Mouse (Mus musculus): ENCODE measurements around the gene Dhx38. TPM values are rescaled to one million over a fixed set of nuclear protein-coding genes. Genes with fewer than 3 reads are reported as not detected.

The Dhx38 gene
- polyA plus RNA-seq, 1 experiment from 2014 or later: 17.2 TPM

- Histone ChIP-seq H3K4me1 (replicated peaks) (no peaks in the 10 kb centered on the region), H3K9ac (no peak overlapping the region), H3K27me3 (no peaks in the 10 kb centered on the region), H3K4me3 (no peak overlapping the region), H3K9me3 (no peaks in the 10 kb centered on the region), H3K4me2 (no peak overlapping the region), H3K36me3 (peaks cover 9% of the 10 kb centered on the region; the same call in 1 of the 2 replicates), H3K27ac (replicated peaks) (no peak overlapping the region)
- WGBS: 86% methylated on average over 9 of the region's 9 CpGs
- ATAC-seq (ENCODE audit: low FRiP score, low read depth): no peak
Observed at GRCm38 (mm10) chr8:109590901-109591300, 25.2 kb upstream of the Dhx38 start.

- H3K9ac ChIP-seq: no peak overlapping the region
- no peaks in the 10 kb centered on the region for H3K9me3 ChIP-seq
- H3K4me3 ChIP-seq: no peak overlapping the region
- no peaks in the 10 kb centered on the region for H3K36me3 ChIP-seq
- no peak for ATAC-seq (ENCODE audit: low FRiP score, low read depth)
- WGBS: 70% methylated on average over 7 of the region's 7 CpGs
- no peaks in the 10 kb centered on the region for H3K27me3 ChIP-seq
- no peaks in the 10 kb centered on the region for H3K4me1 ChIP-seq (replicated peaks)
- H3K4me2 ChIP-seq: no peak overlapping the region
- no peak overlapping the region for H3K27ac ChIP-seq (replicated peaks)
Observed at GRCm38 (mm10) chr8:109586972-109587504, 21.4 kb upstream of the Dhx38 start.

GRCm38 (mm10) chr8:109585652-109586051 is 20.0 kb upstream of the Dhx38 start:
- Histone ChIP-seq H3K27ac (replicated peaks) (no peak overlapping the region), H3K27me3 (no peaks in the 10 kb centered on the region), H3K36me3 (no peaks in the 10 kb centered on the region), H3K4me1 (replicated peaks) (no peaks in the 10 kb centered on the region), H3K4me2 (no peak overlapping the region), H3K9ac (no peak overlapping the region), H3K9me3 (no peaks in the 10 kb centered on the region), H3K4me3 (no peak overlapping the region)
- ATAC-seq (ENCODE audit: low FRiP score, low read depth): no peak

GRCm38 (mm10) chr8:109584830-109585229 is 19.2 kb upstream of the Dhx38 start:
- H3K4me1 ChIP-seq (replicated peaks): no peaks in the 10 kb centered on the region
- ATAC-seq (ENCODE audit: low FRiP score, low read depth): no peak
- H3K9ac ChIP-seq: no peak overlapping the region
- 93% methylated on average over 3 of the region's 3 CpGs for WGBS
- H3K27ac ChIP-seq (replicated peaks): no peak overlapping the region
- H3K4me2 ChIP-seq: no peak overlapping the region
- H3K9me3 ChIP-seq: no peaks in the 10 kb centered on the region
- H3K27me3 ChIP-seq: no peaks in the 10 kb centered on the region
- H3K36me3 ChIP-seq: no peaks in the 10 kb centered on the region
- no peak overlapping the region for H3K4me3 ChIP-seq

GRCm38 (mm10) chr8:109584293-109584692 is 18.6 kb upstream of the Dhx38 start:
- H3K9ac ChIP-seq: no peak overlapping the region
- WGBS: 88% methylated on average over 4 of the region's 4 CpGs
- no peaks in the 10 kb centered on the region for H3K36me3 ChIP-seq
- no peak overlapping the region for H3K4me3 ChIP-seq
- H3K4me1 ChIP-seq (replicated peaks): no peaks in the 10 kb centered on the region
- no peaks in the 10 kb centered on the region for H3K9me3 ChIP-seq
- no peak overlapping the region for H3K4me2 ChIP-seq
- no peak for ATAC-seq (ENCODE audit: low FRiP score, low read depth)
- no peaks in the 10 kb centered on the region for H3K27me3 ChIP-seq
- no peak overlapping the region for H3K27ac ChIP-seq (replicated peaks)

- no peaks in the 10 kb centered on the region for H3K9me3 ChIP-seq
Observed at GRCm38 (mm10) chr8:109578900-109579301, 13.2 kb upstream of the Dhx38 start, which contains the start of gene Hp. TSS of gene Hp (minus strand) at chr8:109579172.

GRCm38 (mm10) chr8:109576311-109576710 is 10.7 kb upstream of the Dhx38 start:
- Histone ChIP-seq H3K9me3 (no peaks in the 10 kb centered on the region), H3K27me3 (no peaks in the 10 kb centered on the region), H3K27ac (replicated peaks) (no peak overlapping the region), H3K4me1 (replicated peaks) (no peaks in the 10 kb centered on the region), H3K4me2 (no peak overlapping the region), H3K36me3 (no peaks in the 10 kb centered on the region), H3K9ac (no peak overlapping the region), H3K4me3 (no peak overlapping the region)
- ATAC-seq (ENCODE audit: low FRiP score, low read depth): no peak
- WGBS: 79% methylated on average over 4 of the region's 4 CpGs

More at GRCm38 (mm10) chr8:109578900-109579301, 13.2 kb upstream of the Dhx38 start, which contains the start of gene Hp:
- H3K36me3 ChIP-seq: no peaks in the 10 kb centered on the region
- no peaks in the 10 kb centered on the region for H3K4me1 ChIP-seq (replicated peaks)
- 72% methylated on average over 8 of the region's 8 CpGs for WGBS
- H3K27ac ChIP-seq (replicated peaks): no peak within 1 kb of the TSS
- no peak within 1 kb of the TSS for H3K9ac ChIP-seq
- no peak within 1 kb of the TSS for H3K4me2 ChIP-seq
- no peak for ATAC-seq (ENCODE audit: low FRiP score, low read depth)
- H3K4me3 ChIP-seq: no peak within 1 kb of the TSS
- H3K27me3 ChIP-seq: no peaks in the 10 kb centered on the region

GRCm38 (mm10) chr8:109571139-109571538 is 5.5 kb upstream of the Dhx38 start:
- Histone ChIP-seq H3K9me3 (no peaks in the 10 kb centered on the region), H3K36me3 (no peaks in the 10 kb centered on the region), H3K27me3 (no peaks in the 10 kb centered on the region), H3K9ac (no peak overlapping the region), H3K27ac (replicated peaks) (no peak overlapping the region), H3K4me1 (replicated peaks) (peaks cover 7% of the 10 kb centered on the region), H3K4me2 (no peak overlapping the region), H3K4me3 (no peak overlapping the region)
- 91% methylated on average over 12 of the region's 12 CpGs for whole genome bisulfite sequencing
- ATAC-seq (ENCODE audit: low FRiP score, low read depth): no peak

- peak overlapping the region; percentile 87 for H3K27ac ChIP-seq (replicated peaks)
- WGBS: 7% methylated on average over 10 of the region's 10 CpGs
- peaks cover 25% of the 10 kb centered on the region for H3K36me3 ChIP-seq
- H3K9me3 ChIP-seq: no peaks in the 10 kb centered on the region
- peak overlapping the region; percentile 74 for H3K4me3 ChIP-seq
- peaks cover 22% of the 10 kb centered on the region for H3K4me1 ChIP-seq (replicated peaks)
- ATAC-seq (ENCODE audit: low FRiP score, low read depth): no peak
- H3K9ac ChIP-seq: peak overlapping the region; percentile 80
- peak overlapping the region; percentile 79 for H3K4me2 ChIP-seq
- no peaks in the 10 kb centered on the region for H3K27me3 ChIP-seq
Observed at GRCm38 (mm10) chr8:109564766-109565165, 895 bp downstream of the Dhx38 start.

- WGBS: 78% methylated on average over 2 of the region's 2 CpGs
- ATAC-seq (ENCODE audit: low FRiP score, low read depth): no peak
- Histone ChIP-seq H3K9ac (no peak overlapping the region), H3K4me1 (replicated peaks) (peaks cover 22% of the 10 kb centered on the region), H3K4me2 (no peak overlapping the region), H3K9me3 (no peaks in the 10 kb centered on the region), H3K36me3 (peaks cover 33% of the 10 kb centered on the region), H3K4me3 (no peak overlapping the region), H3K27me3 (no peaks in the 10 kb centered on the region), H3K27ac (replicated peaks) (no peak overlapping the region)
Observed at GRCm38 (mm10) chr8:109563881-109564280, 1.8 kb downstream of the Dhx38 start.

GRCm38 (mm10) chr8:109551663-109552062 is 14.0 kb downstream of the Dhx38 start:
- Histone ChIP-seq H3K4me2 (no peak overlapping the region), H3K36me3 (peaks cover 90% of the 10 kb centered on the region), H3K27ac (replicated peaks) (no peak overlapping the region), H3K4me3 (no peak overlapping the region), H3K9me3 (no peaks in the 10 kb centered on the region), H3K27me3 (no peaks in the 10 kb centered on the region), H3K9ac (no peak overlapping the region), H3K4me1 (replicated peaks) (no peaks in the 10 kb centered on the region)
- no peak for ATAC-seq (ENCODE audit: low FRiP score, low read depth)
- WGBS: 41% methylated on average over 3 of the region's 3 CpGs

GRCm38 (mm10) chr8:109544049-109544448 is 21.6 kb downstream of the Dhx38 start:
- H3K9me3 ChIP-seq: no peaks in the 10 kb centered on the region
- no peak overlapping the region for H3K4me3 ChIP-seq
- no peaks in the 10 kb centered on the region for H3K27me3 ChIP-seq
- H3K27ac ChIP-seq (replicated peaks): no peak overlapping the region
- H3K9ac ChIP-seq: no peak overlapping the region
- peaks cover 22% of the 10 kb centered on the region for H3K36me3 ChIP-seq
- no peaks in the 10 kb centered on the region for H3K4me1 ChIP-seq (replicated peaks)
- no peak for ATAC-seq (ENCODE audit: low FRiP score, low read depth)
- no peak overlapping the region for H3K4me2 ChIP-seq
- 43% methylated on average over 3 of the region's 3 CpGs for WGBS

All from hindbrain, embryonic 15.5 days (tissue).